Mouse (Mus musculus) left cerebral cortex, adult 18-20 months (tissue): ENCODE measurements around the gene Pate4. TPM values are rescaled to one million over a fixed set of nuclear protein-coding genes. Genes with fewer than 3 reads are reported as not detected.

Source experiments
- total RNA-seq, 2 experiments: library from RNA; stranded (reverse); gene quantifications; 2 replicates each; pipeline ENCODE4 v1.2.3; 2021

Gene Pate4
- total RNA-seq, 2 experiments from 2014 or later: not detected

Other genes with a start within 250 kb of the Pate4 start
- gene Cdon, start 190.8 kb downstream of the Pate4 start, total RNA-seq: 1 to 10 TPM; 7.8 to 9.4 TPM
- gene Gm1113, start 93.7 kb downstream of the Pate4 start, total RNA-seq: not detected
- gene Ddx25, start 53.4 kb downstream of the Pate4 start, total RNA-seq: 10 to 100 TPM; 17.7 to 18.4 TPM
- gene Pus3, start 53.3 kb downstream of the Pate4 start, total RNA-seq: 10 to 100 TPM; 12.0 to 12.1 TPM
- gene Pate2, start 41.7 kb downstream of the Pate4 start, total RNA-seq: under 1 TPM; 0.93 to 0.98 TPM
- 1 to 10 TPM; 9.0 to 9.1 TPM for gene Hyls1, start 41.5 kb downstream of the Pate4 start, total RNA-seq
- not detected for gene Pate3, start 36.3 kb upstream of the Pate4 start, total RNA-seq
- gene Pate1, start 75.4 kb upstream of the Pate4 start, total RNA-seq: not detected
- gene Gm17677, start 129.1 kb upstream of the Pate4 start, total RNA-seq: not detected
- gene Gm17727, start 166.2 kb upstream of the Pate4 start, total RNA-seq: not detected
- not detected for gene Gm27235, start 178.2 kb upstream of the Pate4 start, total RNA-seq
- not detected for gene D730048I06Rik, start 178.2 kb upstream of the Pate4 start, total RNA-seq
- not detected for gene 9230110F15Rik, start 232.2 kb upstream of the Pate4 start, total RNA-seq